Mouse (Mus musculus): ENCODE data around the gene As3mt.

DNA sequence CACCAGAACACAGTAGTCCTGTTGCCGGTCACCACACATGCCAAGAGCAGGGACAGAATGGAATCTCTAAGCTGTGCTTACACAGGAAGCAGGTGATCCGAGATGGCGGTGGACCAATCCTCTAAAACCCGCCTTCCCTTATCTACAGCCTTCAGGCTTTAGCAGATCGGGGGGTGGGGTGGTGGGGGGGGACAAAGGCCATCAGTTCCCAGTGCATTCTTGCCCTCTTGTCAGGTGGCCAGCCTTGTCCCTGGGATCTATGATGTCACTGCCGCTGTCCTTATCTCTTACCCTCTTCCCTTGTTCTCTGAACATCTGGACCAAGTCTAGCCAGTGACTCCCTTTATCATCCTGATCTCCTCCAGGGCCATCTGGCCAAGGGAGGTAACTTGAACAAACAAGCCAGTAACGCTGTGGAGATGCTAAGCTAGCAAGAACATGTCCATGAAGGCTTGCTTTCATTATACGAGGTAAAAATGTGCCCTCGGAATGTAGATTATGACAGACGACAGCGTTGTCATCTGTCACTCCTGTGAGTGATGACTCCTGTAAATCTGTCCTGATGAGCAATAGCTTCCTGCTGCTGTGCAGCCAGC, 20.8 kb downstream of the As3mt start:
- TF ChIP-seq CTCF (IDR thresholded peaks at IDR 0.05) (no peak), EP300 (IDR thresholded peaks at IDR 0.05) (no peak)
